Mouse (Mus musculus): ENCODE results near the gene Ehhadh. TPM values are rescaled to one million over a fixed set of nuclear protein-coding genes. Genes with fewer than 3 reads are reported as not detected.
"Not testable (repeated sequence)": the region's sequence is repeated elsewhere in the genome, so short reads cannot be mapped to it uniquely, and the experiment has no call there.

Gene Ehhadh
- polyA plus RNA-seq, 1 experiment = 0.11 TPM

- no peak overlapping the region for H3K4me2 ChIP-seq (ENCODE audit: low read depth)
- no peak for TF ChIP-seq CEBPB (IDR thresholded peaks at IDR 0.05; ENCODE audit: insufficient read depth, poor library complexity, severe bottlenecking)
- TF ChIP-seq TCF3 (IDR thresholded peaks at IDR 0.05; ENCODE audit: insufficient read length, low read depth) = no peak
- TF ChIP-seq POLR2AphosphoS2 (IDR thresholded peaks at IDR 0.05; ENCODE audit: insufficient read length, low read depth) = no peak
- no peak for TF ChIP-seq MAX (IDR thresholded peaks at IDR 0.05; ENCODE audit: low read depth)
- no peak for TF ChIP-seq REST (IDR thresholded peaks at IDR 0.05; ENCODE audit: insufficient read depth, insufficient read length)
- TF ChIP-seq E2F4 (IDR thresholded peaks at IDR 0.05; ENCODE audit: insufficient read depth) = no peak
- TF ChIP-seq MYOD1 (IDR thresholded peaks at IDR 0.05; ENCODE audit: control insufficient read depth in 1 of 3, insufficient read length in 2 of 3, low read depth in 2 of 3) = no peak
- no peak for TF ChIP-seq POLR2A (IDR thresholded peaks at IDR 0.05; ENCODE audit: insufficient read length, low read depth)
- TF ChIP-seq MYOG (IDR thresholded peaks at IDR 0.05; ENCODE audit: control insufficient read depth in 1 of 3, insufficient read depth in 1 of 3, insufficient read length in 2 of 3, low read depth in 2 of 3) = no peak
- TF ChIP-seq TCF12 (IDR thresholded peaks at IDR 0.05; ENCODE audit: insufficient read depth, poor library complexity, severe bottlenecking) = no peak
- no peak for TF ChIP-seq SRF (IDR thresholded peaks at IDR 0.05; ENCODE audit: control insufficient read depth, insufficient read length, low read depth)
- TF ChIP-seq USF1 (IDR thresholded peaks at IDR 0.05; ENCODE audit: low read depth) = no peak
- H3ac ChIP-seq (ENCODE audit: control insufficient read depth, insufficient read length) = no peak overlapping the region
- H3K27me3 ChIP-seq (ENCODE audit: control insufficient read depth, insufficient read depth, insufficient read length) = no peaks in the 10 kb centered on the region
- no peaks in the 10 kb centered on the region for H3K79me2 ChIP-seq (ENCODE audit: control insufficient read depth, insufficient read depth)
- H3K36me3 ChIP-seq (ENCODE audit: control insufficient read depth, insufficient read depth) = no peaks in the 10 kb centered on the region
- no peak overlapping the region for H3K4me3 ChIP-seq
These were observed 28.0 kb upstream of the Ehhadh start for GRCm38 (mm10) chr16:21815669-21816010.

GRCm38 (mm10) chr16:21814861-21815668, 27.5 kb upstream of the Ehhadh start:
- H3K4me2 ChIP-seq (ENCODE audit: low read depth) = peak overlapping the region; percentile 30
- no peaks in the 10 kb centered on the region for H3K79me2 ChIP-seq (ENCODE audit: control insufficient read depth, insufficient read depth)
- H3K27me3 ChIP-seq (ENCODE audit: control insufficient read depth, insufficient read depth, insufficient read length) = no peaks in the 10 kb centered on the region
- no peaks in the 10 kb centered on the region for H3K36me3 ChIP-seq (ENCODE audit: control insufficient read depth, insufficient read depth)
- no peak for TF ChIP-seq CEBPB (IDR thresholded peaks at IDR 0.05; ENCODE audit: insufficient read depth, poor library complexity, severe bottlenecking)
- TF ChIP-seq E2F4 (IDR thresholded peaks at IDR 0.05; ENCODE audit: insufficient read depth) = no peak
- TF ChIP-seq USF1 (IDR thresholded peaks at IDR 0.05; ENCODE audit: low read depth) = no peak
- TF ChIP-seq MYOG (IDR thresholded peaks at IDR 0.05; ENCODE audit: control insufficient read depth in 1 of 3, insufficient read depth in 1 of 3, insufficient read length in 2 of 3, low read depth in 2 of 3) = no peak
- TF ChIP-seq TCF3 (IDR thresholded peaks at IDR 0.05; ENCODE audit: insufficient read length, low read depth) = no peak
- no peak overlapping the region for H3ac ChIP-seq (ENCODE audit: control insufficient read depth, insufficient read length)
- H3K4me3 ChIP-seq = no peak overlapping the region

- Histone ChIP-seq H3K4me3 (no peak overlapping the region), H3K36me3 (ENCODE audit: control insufficient read depth, insufficient read depth) (no peaks in the 10 kb centered on the region), H3K27me3 (ENCODE audit: control insufficient read depth, insufficient read depth, insufficient read length) (no peaks in the 10 kb centered on the region), H3K79me2 (ENCODE audit: control insufficient read depth, insufficient read depth) (no peaks in the 10 kb centered on the region), H3ac (ENCODE audit: control insufficient read depth, insufficient read length) (no peak overlapping the region), H3K4me2 (ENCODE audit: low read depth) (no peak overlapping the region)
- TF ChIP-seq MYOD1 (IDR thresholded peaks at IDR 0.05; ENCODE audit: control insufficient read depth in 1 of 3, insufficient read length in 2 of 3, low read depth in 2 of 3) = no peak
- no peak for TF ChIP-seq TCF12 (IDR thresholded peaks at IDR 0.05; ENCODE audit: insufficient read depth, poor library complexity, severe bottlenecking)
- no peak for TF ChIP-seq USF1 (IDR thresholded peaks at IDR 0.05; ENCODE audit: low read depth)
- TF ChIP-seq MYOG (IDR thresholded peaks at IDR 0.05; ENCODE audit: control insufficient read depth in 1 of 3, insufficient read depth in 1 of 3, insufficient read length in 2 of 3, low read depth in 2 of 3) = no peak
- TF ChIP-seq CEBPB (IDR thresholded peaks at IDR 0.05; ENCODE audit: insufficient read depth, poor library complexity, severe bottlenecking) = no peak
- no peak for TF ChIP-seq E2F4 (IDR thresholded peaks at IDR 0.05; ENCODE audit: insufficient read depth)
- no peak for TF ChIP-seq POLR2AphosphoS2 (IDR thresholded peaks at IDR 0.05; ENCODE audit: insufficient read length, low read depth)
- TF ChIP-seq SRF (IDR thresholded peaks at IDR 0.05; ENCODE audit: control insufficient read depth, insufficient read length, low read depth) = no peak
- no peak for TF ChIP-seq TCF3 (IDR thresholded peaks at IDR 0.05; ENCODE audit: insufficient read length, low read depth)
- no peak for TF ChIP-seq MAX (IDR thresholded peaks at IDR 0.05; ENCODE audit: low read depth)
- TF ChIP-seq POLR2A (IDR thresholded peaks at IDR 0.05; ENCODE audit: insufficient read length, low read depth) = no peak
- TF ChIP-seq REST (IDR thresholded peaks at IDR 0.05; ENCODE audit: insufficient read depth, insufficient read length) = no peak
These were observed 25.7 kb upstream of the Ehhadh start for GRCm38 (mm10) chr16:21813164-21813834.

- not testable (repeated sequence) for H3ac ChIP-seq (ENCODE audit: control insufficient read depth, insufficient read length); H3K27me3 ChIP-seq (ENCODE audit: control insufficient read depth, insufficient read depth, insufficient read length); H3K36me3 ChIP-seq (ENCODE audit: control insufficient read depth, insufficient read depth); H3K79me2 ChIP-seq (ENCODE audit: control insufficient read depth, insufficient read depth); H3K4me3 ChIP-seq; H3K4me2 ChIP-seq (ENCODE audit: low read depth)
These were observed 20.2 kb upstream of the Ehhadh start for GRCm38 (mm10) chr16:21807786-21808185.

GRCm38 (mm10) chr16:21806892-21807291, 19.3 kb upstream of the Ehhadh start:
- H3K4me3 ChIP-seq = no peak overlapping the region
- no peak overlapping the region for H3K4me2 ChIP-seq (ENCODE audit: low read depth)
- H3ac ChIP-seq (ENCODE audit: control insufficient read depth, insufficient read length) = no peak overlapping the region
- H3K36me3 ChIP-seq (ENCODE audit: control insufficient read depth, insufficient read depth) = no peaks in the 10 kb centered on the region
- no peaks in the 10 kb centered on the region for H3K27me3 ChIP-seq (ENCODE audit: control insufficient read depth, insufficient read depth, insufficient read length)
- no peaks in the 10 kb centered on the region for H3K79me2 ChIP-seq (ENCODE audit: control insufficient read depth, insufficient read depth)
- TF ChIP-seq MYOD1 (IDR thresholded peaks at IDR 0.05; ENCODE audit: control insufficient read depth in 1 of 3, insufficient read length in 2 of 3, low read depth in 2 of 3) (no peak), CEBPB (IDR thresholded peaks at IDR 0.05; ENCODE audit: insufficient read depth, poor library complexity, severe bottlenecking) (no peak), POLR2AphosphoS2 (IDR thresholded peaks at IDR 0.05; ENCODE audit: insufficient read length, low read depth) (no peak), MYOG (IDR thresholded peaks at IDR 0.05; ENCODE audit: control insufficient read depth in 1 of 3, insufficient read depth in 1 of 3, insufficient read length in 2 of 3, low read depth in 2 of 3) (no peak), MAX (IDR thresholded peaks at IDR 0.05; ENCODE audit: low read depth) (no peak), SRF (IDR thresholded peaks at IDR 0.05; ENCODE audit: control insufficient read depth, insufficient read length, low read depth) (no peak)
